Mouse (Mus musculus): ENCODE measurements around the gene Smcp.

- TF ChIP-seq POLR2A (IDR thresholded peaks at IDR 0.05; ENCODE audit: extremely low read depth, insufficient read depth, low read length) (no peak), CTCF (IDR thresholded peaks at IDR 0.05; ENCODE audit: extremely low read depth, insufficient read depth, low read length) (no peak)
Measured at GRCm38 (mm10) chr3:92572514-92573155, 16.2 kb downstream of the Smcp start.
